Mouse (Mus musculus): Measurements from ENCODE around the gene Tmem120b. TPM values are rescaled to one million over a fixed set of nuclear protein-coding genes. Genes with fewer than 3 reads are reported as not detected.

The Tmem120b gene
- total and polyA plus RNA-seq, 3 experiments = 5.6 to 6.8 TPM; not detected in 1

DNA sequence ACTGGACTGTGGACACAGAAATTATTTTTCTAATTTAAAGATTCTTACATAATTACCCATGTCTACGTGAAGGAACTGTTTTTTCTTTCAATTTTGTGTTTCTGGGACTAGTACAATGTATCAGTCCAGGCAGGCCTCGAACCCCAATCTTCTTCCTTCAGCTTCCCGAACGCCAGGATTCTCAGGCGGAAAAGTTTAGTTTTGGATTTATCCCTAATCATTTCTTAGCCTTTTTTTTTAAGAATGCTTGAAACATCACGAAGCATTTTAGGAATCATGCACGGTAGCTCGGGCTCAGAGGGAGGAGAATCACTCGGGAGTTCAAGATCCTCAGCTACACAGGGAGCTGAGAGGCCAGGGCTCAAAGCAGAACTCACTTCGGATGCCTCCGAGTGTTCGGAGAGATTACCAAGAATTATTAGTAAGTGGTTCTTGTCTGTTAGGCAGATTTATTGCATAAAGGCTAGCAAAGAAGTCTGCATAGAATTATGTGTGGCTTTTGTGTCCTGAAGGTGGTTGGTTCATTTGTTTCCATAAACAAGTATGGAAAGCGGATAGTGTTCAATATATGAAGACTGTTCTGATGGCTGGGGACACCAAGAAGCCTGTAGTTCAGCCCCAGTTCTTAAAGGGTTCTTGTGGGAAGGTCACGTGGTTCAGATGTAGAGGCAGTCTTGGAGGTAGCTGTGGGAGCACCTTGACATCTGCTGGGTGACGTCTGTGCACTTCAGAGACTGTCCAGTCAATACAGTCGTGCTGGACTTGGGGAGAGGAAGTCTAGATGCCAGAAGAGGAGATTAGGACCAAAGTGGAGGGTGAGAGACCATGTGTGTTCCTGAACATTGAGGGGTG lies 9.7 kb upstream of the Tmem120b start (continued):
- TF ChIP-seq CHD1 (IDR thresholded peaks at IDR 0.05; ENCODE audit: low read depth, low read length) = 0 out of 2 replicates have a peak, but pooled peaks have one; percentile 5
- TF ChIP-seq POLR2A (IDR thresholded peaks at IDR 0.05; ENCODE audit: control insufficient read depth in 1 of 2, insufficient read depth in 1 of 2, low read depth in 1 of 2, low read length in 2 of 2, poor library complexity in 1 of 2) = peak in 1 of 2 experiments; percentile 33; a peak in 1 of 4 replicates
- TF ChIP-seq EP300 (IDR thresholded peaks at IDR 0.05; ENCODE audit: low read depth in 1 of 2, low read length in 2 of 2) = 0 out of 4 replicates have a peak, but pooled peaks of 1 of the 2 experiments have one; percentile 8
- TF ChIP-seq USF1 (IDR thresholded peaks at IDR 0.05; ENCODE audit: low read depth, low read length) = peak; percentile 94

GRCm38 (mm10) chr5:123059757-123060520 lies 8.3 kb upstream of the Tmem120b start:
- peaks cover 0 to 16% of the 10 kb centered on the region in 2 experiments; a peak in 2 of 4 replicates for H3K36me3 ChIP-seq (ENCODE audit: control insufficient read depth in 1 of 2, insufficient read depth in 2 of 2, low read length in 2 of 2)
- DNase-seq (ENCODE audit: low read depth, low spot score) = peak; percentile 87
- no peak overlapping the region for H3K4me3 ChIP-seq (ENCODE audit: control insufficient read depth in 1 of 2, insufficient read depth in 1 of 2, low read depth in 2 of 2, low read length in 2 of 2)
- H3K9ac ChIP-seq (ENCODE audit: control insufficient read depth, low read depth, low read length, poor library complexity, severe bottlenecking) = peak overlapping the region; percentile 34; the same call in 1 of the 2 replicates
- no peak overlapping the region for H3K27ac ChIP-seq (ENCODE audit: control insufficient read depth, low read depth, low read length)
- H3K27me3 ChIP-seq (ENCODE audit: control insufficient read depth in 1 of 2, insufficient read depth in 2 of 2, low read length in 2 of 2) = no peaks in the 10 kb centered on the region
- TF ChIP-seq USF1 (IDR thresholded peaks at IDR 0.05; ENCODE audit: low read depth, low read length) = peak; percentile 18; the same call in 1 of the 2 replicates
- TF ChIP-seq ZNF384 (IDR thresholded peaks at IDR 0.05; ENCODE audit: low read depth, low read length) = peak; percentile 27; the same call in 1 of the 2 replicates
- peak; percentile 67 for TF ChIP-seq ZC3H11A (IDR thresholded peaks at IDR 0.05; ENCODE audit: low read depth, low read length)
- peak; percentile 59 for TF ChIP-seq SIN3A (IDR thresholded peaks at IDR 0.05; ENCODE audit: low read length)
- no peak for TF ChIP-seq UBTF (IDR thresholded peaks at IDR 0.05; ENCODE audit: borderline replicate concordance, insufficient read depth, low read depth, low read length)
- TF ChIP-seq NRF1 (IDR thresholded peaks at IDR 0.05; ENCODE audit: insufficient read depth, low read depth, low read length, poor library complexity, severe bottlenecking) = no peak
- 0 out of 2 replicates have a peak, but pooled peaks have one; percentile 22 for TF ChIP-seq TBP (IDR thresholded peaks at IDR 0.05; ENCODE audit: low read depth, low read length)
- 0 out of 2 replicates have a peak, but pooled peaks have one; percentile 34 for TF ChIP-seq ELF1 (IDR thresholded peaks at IDR 0.05; ENCODE audit: low read depth, low read length)
- TF ChIP-seq CHD2 (IDR thresholded peaks at IDR 0.05; ENCODE audit: low read length) = no peak
- no peak for TF ChIP-seq RCOR1 (IDR thresholded peaks at IDR 0.05; ENCODE audit: low read depth, low read length)
- TF ChIP-seq CTCF (IDR thresholded peaks at IDR 0.05 in 2 of 3, conservative IDR thresholded peaks at IDR 0.05 in 1 of 3; ENCODE audit: control insufficient read depth in 1 of 3, insufficient read depth in 1 of 3, low read depth in 2 of 3, low read length in 3 of 3, poor library complexity in 1 of 3, severe bottlenecking in 1 of 3) = peak; percentile 66 to 83 (median 75)
- TF ChIP-seq TCF12 (IDR thresholded peaks at IDR 0.05; ENCODE audit: low read depth, low read length) = no peak
- TF ChIP-seq HCFC1 (IDR thresholded peaks at IDR 0.05; ENCODE audit: low read depth, low read length) = peak; percentile 44; the same call in 1 of the 2 replicates
- TF ChIP-seq SMC3 (IDR thresholded peaks at IDR 0.05; ENCODE audit: low read depth, low read length) = peak; percentile 68
- TF ChIP-seq GATA1 (IDR thresholded peaks at IDR 0.05; ENCODE audit: low read depth, low read length) = no peak
- peak; percentile 82 for TF ChIP-seq RAD21 (IDR thresholded peaks at IDR 0.05; ENCODE audit: low read depth, low read length)
- peaks cover 0 to 12% of the 10 kb centered on the region in 2 experiments; a peak in 3 of 4 replicates for H3K4me1 ChIP-seq (ENCODE audit: control insufficient read depth in 1 of 2, insufficient read depth in 2 of 2, low read length in 2 of 2)
- H3K79me2 ChIP-seq (ENCODE audit: control insufficient read depth, insufficient read depth, low read length, poor library complexity) = no peaks in the 10 kb centered on the region; the same call in 1 of the 2 replicates
- no peaks in the 10 kb centered on the region for H3K9me3 ChIP-seq (replicated peaks; ENCODE audit: insufficient read depth, low read length)
